Mouse (Mus musculus) cerebellum, adult 2 months (tissue): Measurements from ENCODE around the gene 2700081O15Rik.

Experiments used
- CTCF ChIP-seq: fragments of 200-500 bp; IDR thresholded peaks from 2 replicates; pipeline ENCODE4 v1.5.1; 2011; ENCODE audit warnings: low read depth, mild to moderate bottlenecking, control low read depth, low read length, moderate library complexity, borderline replicate concordance; ENCODE audit not compliant: insufficient read depth
- POLR2A ChIP-seq: fragments of 200-500 bp; IDR thresholded peaks from 2 replicates; pipeline ENCODE4 v1.6.1; 2011; ENCODE audit warnings: low read length, control low read depth, borderline replicate concordance; ENCODE audit not compliant: insufficient read depth

GRCm38 (mm10) chr19:7423028-7423655 is 5.7 kb downstream of the 2700081O15Rik start:
- TF ChIP-seq CTCF (no peak), POLR2A (0 out of 2 replicates have a peak, but pooled peaks have one; percentile 12)
